Mouse (Mus musculus) brown adipose tissue, adult 24 weeks (tissue): ENCODE results near the gene Hsp90ab1. TPM values are rescaled to one million over a fixed set of nuclear protein-coding genes. Genes with fewer than 3 reads are reported as not detected.

Experiments
- H3K27ac ChIP-seq: fragments of 200-500 bp; replicated peaks from 2 replicates; pipeline ENCODE4 v1.5.1; 2012; ENCODE audit warnings: low read depth, mild to moderate bottlenecking, low read length
- H3K4me1 ChIP-seq: fragments of 200-500 bp; 2 replicates; pipeline ENCODE4 v1.6.1; 2012; ENCODE audit warnings: low read length, mixed read lengths; ENCODE audit not compliant: control insufficient read depth, insufficient read depth, insufficient read length
- H3K4me3 ChIP-seq: fragments of 200-500 bp; 2 replicates; pipeline ENCODE4 v1.5.1; 2012; ENCODE audit warnings: low read depth, mild to moderate bottlenecking, low read length, moderate library complexity; ENCODE audit not compliant: insufficient read depth
- polyA plus RNA-seq: library from polyadenylated mRNA; stranded (reverse); fragments of >200 nt; gene quantifications from 2 replicates; pipeline ENCODE4 v1.2.4, GENCODE M21; 2012; ENCODE audit not compliant: missing spikeins, insufficient read depth, insufficient read length

Gene Hsp90ab1
- polyA plus RNA-seq, 1 experiment = 869 TPM

- Histone ChIP-seq H3K4me3 (no peak overlapping the region), H3K27ac (no peak overlapping the region), H3K4me1 (peaks cover 4% of the 10 kb centered on the region; the same call in 1 of the 2 replicates)
Measured at GRCm38 (mm10) chr17:45575123-45575897, 2.2 kb upstream of the Hsp90ab1 start.

- H3K27ac ChIP-seq = peak overlapping the region; percentile 100
- peak overlapping the region; percentile 98 for H3K4me3 ChIP-seq
- H3K4me1 ChIP-seq = peaks cover 4% of the 10 kb centered on the region; the same call in 1 of the 2 replicates
Measured at GRCm38 (mm10) chr17:45574129-45574761, 1.2 kb upstream of the Hsp90ab1 start.

GRCm38 (mm10) chr17:45573780-45574123 lies 681 bp upstream of the Hsp90ab1 start:
- peaks cover 4% of the 10 kb centered on the region; the same call in 1 of the 2 replicates for H3K4me1 ChIP-seq
- peak overlapping the region; percentile 98 for H3K4me3 ChIP-seq
- peak overlapping the region; percentile 100 for H3K27ac ChIP-seq

GRCm38 (mm10) chr17:45572103-45573086 lies 676 bp downstream of the Hsp90ab1 start:
- H3K4me1 ChIP-seq = peaks cover 4% of the 10 kb centered on the region; the same call in 1 of the 2 replicates

GRCm38 (mm10) chr17:45569999-45570398 lies 3.1 kb downstream of the Hsp90ab1 start:
- peaks cover 4% of the 10 kb centered on the region; the same call in 1 of the 2 replicates for H3K4me1 ChIP-seq
- no peak overlapping the region for H3K4me3 ChIP-seq
- no peak overlapping the region for H3K27ac ChIP-seq

More at GRCm38 (mm10) chr17:45572103-45573086, 676 bp downstream of the Hsp90ab1 start:
- peak overlapping the region; percentile 99 for H3K27ac ChIP-seq
- peak overlapping the region; percentile 98 for H3K4me3 ChIP-seq

GRCm38 (mm10) chr17:45568990-45569389 lies 4.1 kb downstream of the Hsp90ab1 start:
- H3K4me3 ChIP-seq = no peak overlapping the region
- no peak overlapping the region for H3K27ac ChIP-seq
- H3K4me1 ChIP-seq = no peaks in the 10 kb centered on the region

GRCm38 (mm10) chr17:45567162-45567601 lies 5.9 kb downstream of the Hsp90ab1 start:
- Histone ChIP-seq H3K4me3 (no peak overlapping the region), H3K27ac (no peak overlapping the region), H3K4me1 (no peaks in the 10 kb centered on the region)

- no peaks in the 10 kb centered on the region for H3K4me1 ChIP-seq
- H3K4me3 ChIP-seq = no peak overlapping the region
- no peak overlapping the region for H3K27ac ChIP-seq
Measured at GRCm38 (mm10) chr17:45566360-45567161, 6.5 kb downstream of the Hsp90ab1 start.

GRCm38 (mm10) chr17:45566031-45566359 lies 7.1 kb downstream of the Hsp90ab1 start:
- H3K27ac ChIP-seq = no peak overlapping the region
- no peak overlapping the region for H3K4me3 ChIP-seq
- no peaks in the 10 kb centered on the region for H3K4me1 ChIP-seq

- Histone ChIP-seq H3K27ac (no peak overlapping the region), H3K4me1 (no peaks in the 10 kb centered on the region), H3K4me3 (peak overlapping the region; percentile 76)
Measured at GRCm38 (mm10) chr17:45565103-45565502, 8.0 kb downstream of the Hsp90ab1 start.

GRCm38 (mm10) chr17:45564531-45565084 lies 8.5 kb downstream of the Hsp90ab1 start:
- no peaks in the 10 kb centered on the region for H3K4me1 ChIP-seq
- H3K4me3 ChIP-seq = peak overlapping the region; percentile 76
- no peak overlapping the region for H3K27ac ChIP-seq

- Histone ChIP-seq H3K27ac (peak within 1 kb of the TSS; percentile 56), H3K4me1 (no peaks in the 10 kb centered on the region), H3K4me3 (peak within 1 kb of the TSS; percentile 76)
Measured at GRCm38 (mm10) chr17:45563655-45564530, 9.2 kb downstream of the Hsp90ab1 start, which contains the start of gene Slc35b2. TSS of gene Slc35b2 (plus strand) at chr17:45563874.

GRCm38 (mm10) chr17:45563216-45563615 lies 9.9 kb downstream of the Hsp90ab1 start:
- no peak overlapping the region for H3K27ac ChIP-seq
- no peak overlapping the region for H3K4me3 ChIP-seq
- no peaks in the 10 kb centered on the region; the same call in 1 of the 2 replicates for H3K4me1 ChIP-seq
